Mouse (Mus musculus) hindbrain, embryonic 16.5 days (tissue): ENCODE data around the gene Gm45716. TPM values are rescaled to one million over a fixed set of nuclear protein-coding genes. Genes with fewer than 3 reads are reported as not detected.

Source experiments
- ATAC-seq: fragments of 200-750 bp; cut with Nextera tagmentation; 2 replicates; pipeline ENCODE4 v1.8.0; 2017; ENCODE audit warnings: moderate TSS enrichment, moderate library complexity
- H3K27ac ChIP-seq: fragments of 300-500 bp; sonication (generic); 2 replicates; pipeline ENCODE4 v1.5.1; 2014; ENCODE audit warnings: low read depth, mild to moderate bottlenecking, control low read depth, low read length, moderate library complexity
- H3K27me3 ChIP-seq: fragments of 300-500 bp; sonication (generic); replicated peaks from 2 replicates; pipeline ENCODE4 v1.6.1; 2014; ENCODE audit warnings: low read length; ENCODE audit not compliant: control insufficient read depth, insufficient read depth
- H3K36me3 ChIP-seq: fragments of 300-500 bp; sonication (generic); 2 replicates; pipeline ENCODE4 v1.6.1; 2014; ENCODE audit warnings: mild to moderate bottlenecking, low read length, moderate library complexity, mixed read lengths; ENCODE audit not compliant: control insufficient read depth, insufficient read depth
- H3K4me1 ChIP-seq: fragments of 300-500 bp; sonication (generic); 2 replicates; pipeline ENCODE4 v1.6.1; 2014; ENCODE audit warnings: low read depth, low read length; ENCODE audit not compliant: control insufficient read depth, insufficient read depth
- H3K4me2 ChIP-seq: fragments of 300-500 bp; sonication (generic); 2 replicates; pipeline ENCODE4 v1.6.1; 2014; ENCODE audit warnings: mild to moderate bottlenecking, low read length, control low read depth, moderate library complexity
- H3K4me3 ChIP-seq: fragments of 300-500 bp; sonication (generic); 2 replicates; pipeline ENCODE4 v1.5.1; 2014; ENCODE audit warnings: mild to moderate bottlenecking, low read length, control low read depth, moderate library complexity
- H3K9ac ChIP-seq: fragments of 300-500 bp; sonication (generic); 2 replicates; pipeline ENCODE4 v1.6.1; 2014; ENCODE audit warnings: low read depth, mild to moderate bottlenecking, control low read depth, low read length, moderate library complexity
- H3K9me3 ChIP-seq: fragments of 300-500 bp; sonication (generic); 2 replicates; pipeline ENCODE4 v1.6.1; 2014; ENCODE audit warnings: mild to moderate bottlenecking, low read length, moderate library complexity; ENCODE audit not compliant: control insufficient read depth
- WGBS: fragments of 180-500 bp; shearing (Covaris S2); extraction: QIAGEN DNeasy Blood & Tissue Kit; methylation state at CpG from one replicate; pipeline ENCODE4 v1.1.7; 2014; 5-methylcytosine and 5-hydroxymethylcytosine counted together
- polyA plus RNA-seq: library from polyadenylated mRNA; unstranded; fragments of >200 nt; fragmentation: Nextera tagmentation; extraction: Ambion mirVana; gene quantifications from 2 replicates; pipeline ENCODE4 v1.2.1, GENCODE M21; 2015

Gm45716 gene
- polyA plus RNA-seq, 1 experiment from 2014 or later: 19.1 TPM

GRCm38 (mm10) chr11:90227000-90227922 is 39.8 kb downstream of the Gm45716 start:
- no peak overlapping the region for H3K4me2 ChIP-seq
- 43% methylated on average over 12 of the region's 12 CpGs for WGBS
- H3K4me3 ChIP-seq: no peak overlapping the region
- no peaks in the 10 kb centered on the region for H3K36me3 ChIP-seq
- no peak overlapping the region for H3K9ac ChIP-seq
- no peaks in the 10 kb centered on the region for H3K27me3 ChIP-seq
- no peak overlapping the region for H3K27ac ChIP-seq
- no peaks in the 10 kb centered on the region; the same call in 1 of the 2 replicates for H3K4me1 ChIP-seq
- H3K9me3 ChIP-seq: no peaks in the 10 kb centered on the region
- no peak for ATAC-seq

GRCm38 (mm10) chr11:90228251-90228949 is 40.9 kb downstream of the Gm45716 start:
- Histone ChIP-seq H3K4me1 (peaks cover 4% of the 10 kb centered on the region), H3K9me3 (no peaks in the 10 kb centered on the region), H3K4me3 (no peak overlapping the region), H3K27me3 (no peaks in the 10 kb centered on the region), H3K9ac (no peak overlapping the region), H3K27ac (no peak overlapping the region), H3K36me3 (no peaks in the 10 kb centered on the region), H3K4me2 (no peak overlapping the region)
- 91% methylated on average over 9 of the region's 9 CpGs for WGBS
- ATAC-seq: no peak

GRCm38 (mm10) chr11:90229800-90230199 is 42.3 kb downstream of the Gm45716 start:
- ATAC-seq: no peak

GRCm38 (mm10) chr11:90230671-90231070 is 43.2 kb downstream of the Gm45716 start:
- 72% methylated on average over 2 of the region's 2 CpGs for WGBS
- no peaks in the 10 kb centered on the region for H3K9me3 ChIP-seq
- H3K27ac ChIP-seq: no peak overlapping the region
- H3K9ac ChIP-seq: no peak overlapping the region
- no peak overlapping the region for H3K4me3 ChIP-seq
- H3K27me3 ChIP-seq: no peaks in the 10 kb centered on the region
- peaks cover 4% of the 10 kb centered on the region for H3K4me1 ChIP-seq
- H3K4me2 ChIP-seq: no peak overlapping the region
- H3K36me3 ChIP-seq: no peaks in the 10 kb centered on the region
- ATAC-seq: no peak

More at GRCm38 (mm10) chr11:90229800-90230199, 42.3 kb downstream of the Gm45716 start:
- Histone ChIP-seq H3K36me3 (no peaks in the 10 kb centered on the region), H3K4me1 (peaks cover 4% of the 10 kb centered on the region), H3K4me3 (no peak overlapping the region), H3K27me3 (no peaks in the 10 kb centered on the region), H3K4me2 (no peak overlapping the region), H3K27ac (no peak overlapping the region), H3K9me3 (no peaks in the 10 kb centered on the region), H3K9ac (no peak overlapping the region)

GRCm38 (mm10) chr11:90231631-90232030 is 44.1 kb downstream of the Gm45716 start:
- ATAC-seq: no peak
- Histone ChIP-seq H3K9ac (no peak overlapping the region), H3K36me3 (no peaks in the 10 kb centered on the region), H3K4me1 (peaks cover 4% of the 10 kb centered on the region), H3K27me3 (no peaks in the 10 kb centered on the region), H3K9me3 (no peaks in the 10 kb centered on the region), H3K4me2 (no peak overlapping the region), H3K27ac (no peak overlapping the region), H3K4me3 (no peak overlapping the region)
- WGBS: 69% methylated on average over 2 of the region's 2 CpGs

GRCm38 (mm10) chr11:90232685-90233084 is 45.2 kb downstream of the Gm45716 start:
- Histone ChIP-seq H3K9me3 (no peaks in the 10 kb centered on the region), H3K4me1 (peaks cover 4% of the 10 kb centered on the region), H3K4me2 (no peak overlapping the region), H3K27me3 (no peaks in the 10 kb centered on the region), H3K36me3 (no peaks in the 10 kb centered on the region), H3K4me3 (no peak overlapping the region), H3K9ac (no peak overlapping the region), H3K27ac (no peak overlapping the region)
- WGBS: 39% methylated on average over 4 of the region's 4 CpGs
- no peak for ATAC-seq

GRCm38 (mm10) chr11:90235221-90235620 is 47.7 kb downstream of the Gm45716 start:
- H3K4me1 ChIP-seq: peaks cover 4% of the 10 kb centered on the region
- no peak overlapping the region for H3K4me3 ChIP-seq
- H3K27me3 ChIP-seq: no peaks in the 10 kb centered on the region
- H3K9ac ChIP-seq: no peak overlapping the region
- H3K4me2 ChIP-seq: no peak overlapping the region
- WGBS: 85% methylated on average over 5 of the region's 5 CpGs
- no peak for ATAC-seq
- H3K27ac ChIP-seq: no peak overlapping the region
- no peaks in the 10 kb centered on the region for H3K36me3 ChIP-seq
- H3K9me3 ChIP-seq: no peaks in the 10 kb centered on the region

GRCm38 (mm10) chr11:90237616-90238015 is 50.1 kb downstream of the Gm45716 start:
- Histone ChIP-seq H3K9me3 (no peaks in the 10 kb centered on the region), H3K4me2 (no peak overlapping the region), H3K36me3 (no peaks in the 10 kb centered on the region), H3K9ac (no peak overlapping the region), H3K4me3 (no peak overlapping the region), H3K27me3 (no peaks in the 10 kb centered on the region), H3K27ac (no peak overlapping the region), H3K4me1 (peaks cover under 1% of the 10 kb centered on the region; the same call in 1 of the 2 replicates)
- 43% methylated on average over 5 of the region's 5 CpGs for WGBS
- ATAC-seq: no peak

- 16% methylated on average over 2 of the region's 2 CpGs for WGBS
- no peak overlapping the region for H3K27ac ChIP-seq
These were observed 51.2 kb downstream of the Gm45716 start for GRCm38 (mm10) chr11:90238657-90239056.

More at GRCm38 (mm10) chr11:90238657-90239056, 51.2 kb downstream of the Gm45716 start:
- Histone ChIP-seq H3K9me3 (no peaks in the 10 kb centered on the region), H3K36me3 (no peaks in the 10 kb centered on the region), H3K4me2 (no peak overlapping the region), H3K4me1 (no peaks in the 10 kb centered on the region), H3K9ac (no peak overlapping the region), H3K27me3 (no peaks in the 10 kb centered on the region), H3K4me3 (no peak overlapping the region)
- ATAC-seq: no peak
